Mouse (Mus musculus): ENCODE data around the gene Cers3.

Cers3 gene

DNA sequence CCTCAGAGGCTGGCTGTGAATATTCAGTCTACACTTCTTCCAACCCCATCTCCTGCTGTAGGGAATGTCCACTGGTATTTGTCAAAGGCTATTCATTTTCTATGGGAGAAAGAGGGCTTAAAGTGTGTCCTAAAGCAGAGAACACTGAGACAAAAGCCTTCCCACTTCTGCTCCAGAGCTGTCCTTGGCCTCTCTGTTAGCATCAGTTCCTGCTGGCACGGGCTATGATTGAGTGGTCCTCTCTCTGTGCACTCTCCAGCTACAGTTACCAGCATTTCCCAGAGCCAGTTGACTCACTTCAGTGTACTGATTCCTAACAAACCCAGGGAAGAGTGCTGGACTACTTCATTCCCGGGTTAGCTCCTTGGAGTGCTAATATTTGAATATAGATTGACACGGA, 43.2 kb downstream of the Cers3 start:
- no peak for DNase-seq

DNA sequence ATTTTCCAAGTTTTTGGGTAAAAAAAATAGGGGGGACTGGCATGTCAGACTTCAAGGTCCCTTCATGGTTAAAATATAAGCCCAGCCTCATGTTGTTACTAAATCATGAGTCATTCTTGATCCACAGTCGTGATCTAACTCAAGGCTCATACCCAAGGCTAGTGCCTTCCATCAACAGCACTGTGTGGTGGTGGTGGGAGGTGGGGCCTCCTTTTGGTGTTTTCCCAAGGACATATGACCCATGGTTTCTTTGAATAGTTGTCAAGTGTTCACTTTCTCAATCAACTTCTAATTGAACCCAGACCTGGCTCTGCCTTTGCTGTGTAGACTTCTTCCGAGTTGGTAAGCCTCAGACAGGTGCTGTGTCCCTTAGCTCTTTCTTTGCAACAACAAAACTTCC, 44.5 kb downstream of the Cers3 start:
- DNase-seq, result no peak

DNA sequence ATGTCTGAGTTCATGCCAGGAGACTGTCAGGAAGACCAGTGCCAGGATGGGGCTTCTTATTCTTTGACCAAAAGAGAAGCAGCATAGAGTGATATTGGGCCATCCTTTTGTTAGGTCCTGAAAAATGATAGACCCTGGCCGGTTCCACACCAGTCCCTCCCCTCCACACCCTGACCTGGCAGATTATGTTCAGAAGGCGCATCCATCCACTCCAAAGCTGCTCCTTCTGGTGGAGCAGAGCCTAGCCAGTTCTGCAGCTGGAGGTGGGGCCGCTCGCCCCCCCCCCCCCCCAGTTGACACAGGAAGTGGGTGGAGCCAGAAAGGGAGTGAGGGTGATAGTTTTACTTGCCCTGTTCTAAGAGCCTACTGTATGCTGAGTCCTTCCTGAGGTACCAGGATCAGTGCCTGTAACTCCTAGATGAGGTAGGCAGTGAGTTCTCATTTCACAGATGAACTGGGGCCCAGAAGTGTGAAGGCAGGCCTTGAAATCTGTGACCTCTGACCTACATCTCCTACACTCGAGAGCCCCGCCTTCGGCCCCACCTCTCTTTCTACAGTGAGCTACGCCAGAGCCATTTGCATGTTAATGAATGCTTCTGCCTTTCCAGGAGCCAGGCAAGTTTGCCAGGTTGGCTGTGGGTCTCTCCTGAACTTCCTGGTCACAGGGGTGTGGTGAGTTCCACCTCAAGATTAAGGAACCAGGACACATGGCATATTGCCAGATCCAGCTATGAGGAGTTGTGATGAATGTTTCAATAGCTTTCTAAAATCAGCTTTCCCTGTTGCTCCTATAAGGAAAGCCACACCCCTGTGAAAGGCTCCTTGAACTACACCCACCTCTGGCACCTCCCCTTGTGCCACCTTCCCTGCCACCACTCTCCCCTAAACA, 46.8 kb downstream of the Cers3 start:
- peak; percentile 38 to 56 for DNase-seq

GRCm38 (mm10) chr7:66791022-66791421, 47.7 kb downstream of the Cers3 start:
- DNase-seq, result no peak

DNA sequence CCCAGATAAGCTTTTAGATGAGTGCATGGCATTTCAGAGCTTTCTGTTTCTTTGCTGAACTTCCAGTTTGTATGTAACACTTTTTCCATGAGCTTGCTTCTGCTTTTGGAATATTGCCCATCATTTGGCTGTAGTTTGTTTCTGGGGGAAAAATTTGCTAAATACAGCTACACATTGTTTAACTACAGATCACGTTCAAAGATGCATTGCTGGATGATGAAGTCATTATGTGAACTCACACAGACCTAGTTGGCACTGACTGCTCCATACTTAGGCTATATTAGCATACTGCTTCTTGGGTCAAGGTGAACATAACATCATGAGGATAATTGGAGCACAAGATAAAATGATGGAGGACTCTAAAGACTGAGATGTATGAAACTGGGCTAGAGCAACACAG, 53.6 kb downstream of the Cers3 start:
- no peak for DNase-seq

GRCm38 (mm10) chr7:66797345-66797744, 54.0 kb downstream of the Cers3 start:
- no peak for DNase-seq

DNA sequence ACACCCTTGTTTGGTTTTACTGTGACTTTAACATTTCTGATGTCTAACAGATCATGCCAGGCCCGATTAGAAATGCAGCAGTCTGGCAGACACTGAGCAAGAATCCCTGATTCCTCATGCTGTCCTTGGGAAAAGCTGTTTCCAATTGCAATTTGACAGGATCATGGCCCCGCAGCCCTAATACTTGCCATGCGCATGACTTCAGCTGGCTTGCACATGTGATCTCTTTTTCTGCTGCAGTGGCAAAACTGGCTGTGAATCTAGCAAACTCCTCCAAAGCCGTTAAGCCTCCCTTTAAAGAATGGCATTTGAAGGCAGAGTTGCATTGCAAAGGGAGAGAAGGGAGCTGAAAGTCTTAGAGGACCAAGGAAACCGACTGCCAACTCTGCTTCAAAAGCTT, 55.5 kb downstream of the Cers3 start:
- DNase-seq, result no peak

DNA sequence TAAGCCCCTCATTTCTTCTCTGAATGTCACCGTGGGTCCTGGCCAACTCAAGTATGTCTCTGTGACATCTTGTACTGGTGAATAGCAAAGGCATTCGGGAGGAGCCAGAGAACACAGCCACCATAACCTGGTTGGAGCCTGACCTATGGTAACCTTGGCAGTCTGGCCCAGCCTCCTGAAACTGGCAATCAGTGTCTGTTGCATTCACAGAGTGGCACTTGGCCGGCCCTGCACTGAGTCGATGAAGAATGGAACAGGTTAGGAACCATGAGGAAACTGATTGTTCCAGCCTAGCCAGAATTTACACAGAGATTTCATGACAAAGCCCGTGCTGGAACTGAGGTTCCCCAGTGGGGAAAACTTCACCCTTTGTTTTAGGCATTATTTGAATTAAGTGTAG, 57.5 kb downstream of the Cers3 start:
- DNase-seq, result no peak

GRCm38 (mm10) chr7:66801785-66802184, 58.5 kb downstream of the Cers3 start:
- no peak for DNase-seq

GRCm38 (mm10) chr7:66803798-66804197, 60.5 kb downstream of the Cers3 start:
- DNase-seq, result no peak

- no peak for DNase-seq
These were observed 63.5 kb downstream of the Cers3 start for GRCm38 (mm10) chr7:66806801-66807200.

DNA sequence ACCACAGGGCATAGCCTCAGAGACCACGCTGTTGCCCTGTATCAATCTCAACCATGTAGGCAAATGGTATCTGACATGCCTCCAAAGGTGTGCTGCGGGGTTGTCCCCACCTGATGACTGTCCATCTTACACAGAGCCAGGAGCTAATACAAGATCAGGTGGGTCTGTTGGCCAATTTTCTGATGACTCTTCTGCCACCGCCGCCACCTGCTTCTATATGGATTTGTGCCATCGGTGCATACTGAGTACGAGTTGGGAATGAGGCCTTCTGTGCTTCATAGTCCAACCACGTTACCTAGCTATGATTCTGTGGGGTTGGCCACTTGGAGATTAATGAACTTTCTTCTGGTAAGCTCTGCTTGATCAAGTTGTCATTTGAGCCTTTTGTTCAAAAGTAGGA, 67.1 kb downstream of the Cers3 start:
- DNase-seq, result no peak

DNA sequence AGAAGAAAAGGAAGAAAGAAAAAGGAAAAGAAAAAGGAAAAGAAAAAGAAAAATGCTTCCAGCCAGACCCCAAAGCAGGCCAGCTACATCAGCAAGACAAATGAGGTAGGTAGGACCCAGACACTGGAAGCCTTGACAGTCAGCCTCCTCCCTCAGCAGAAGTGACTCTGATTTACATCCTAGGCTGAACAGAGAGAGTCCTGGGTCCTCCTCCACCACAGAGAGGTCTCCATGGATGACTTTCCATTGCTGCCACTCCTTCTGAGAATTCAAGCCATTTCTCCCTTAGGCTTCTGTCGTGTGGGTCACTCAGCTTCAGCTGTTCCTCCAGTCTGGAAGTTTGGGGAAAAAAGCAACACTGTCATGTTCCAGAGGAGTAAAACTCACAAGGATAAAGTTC, 68.0 kb downstream of the Cers3 start:
- DNase-seq, result no peak

DNA sequence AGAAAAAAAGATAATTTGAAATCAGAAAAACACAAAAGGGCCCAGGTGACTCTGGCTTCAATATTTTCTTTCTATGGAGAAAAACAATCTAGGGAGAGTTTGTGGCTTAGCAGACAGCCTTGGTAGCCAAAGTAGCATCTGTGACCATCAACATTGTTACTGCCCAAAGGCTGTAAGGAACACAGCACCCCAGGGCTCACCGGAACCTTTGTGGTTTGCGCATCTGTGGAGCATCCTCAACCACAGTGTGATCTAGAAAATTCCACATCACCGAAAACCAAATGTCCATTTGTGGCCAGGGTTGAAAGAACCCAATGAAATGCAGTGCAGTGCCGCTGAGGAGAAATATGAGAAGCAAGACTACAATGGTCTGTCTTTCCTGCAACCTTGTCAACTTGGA, 69.0 kb downstream of the Cers3 start:
- no peak for DNase-seq

GRCm38 (mm10) chr7:66812737-66813136, 69.4 kb downstream of the Cers3 start:
- no peak for DNase-seq

GRCm38 (mm10) chr7:66813172-66813571, 69.9 kb downstream of the Cers3 start:
- DNase-seq, result no peak

GRCm38 (mm10) chr7:66815526-66815925, 72.2 kb downstream of the Cers3 start:
- DNase-seq, result no peak

DNA sequence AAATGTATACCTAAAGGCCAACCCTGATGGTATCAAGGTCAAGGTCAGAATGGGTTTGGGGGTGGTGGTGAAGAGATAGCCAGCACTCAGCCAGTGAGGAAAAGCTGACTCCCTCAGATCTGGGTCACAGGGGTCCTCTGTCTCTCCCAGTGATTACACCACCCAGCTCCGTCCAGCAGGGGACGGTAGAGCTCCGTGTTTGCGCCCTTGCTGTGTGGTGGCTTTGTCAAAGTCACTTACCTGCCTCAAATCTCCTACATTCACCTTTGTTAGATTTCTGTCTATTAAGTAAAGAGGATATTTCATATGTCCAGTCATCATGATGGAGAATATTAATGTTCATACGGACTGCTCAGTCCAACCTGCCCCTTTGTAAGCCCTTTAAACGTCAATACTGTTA, 76.7 kb downstream of the Cers3 start:
- DNase-seq, result peak in 1 of 2 experiments; percentile 46

- DNase-seq, result no peak
These were observed 87.5 kb downstream of the Cers3 start for GRCm38 (mm10) chr7:66830803-66831202.

GRCm38 (mm10) chr7:66831295-66831694, 88.0 kb downstream of the Cers3 start:
- peak in 1 of 2 experiments; percentile 9 for DNase-seq

DNA sequence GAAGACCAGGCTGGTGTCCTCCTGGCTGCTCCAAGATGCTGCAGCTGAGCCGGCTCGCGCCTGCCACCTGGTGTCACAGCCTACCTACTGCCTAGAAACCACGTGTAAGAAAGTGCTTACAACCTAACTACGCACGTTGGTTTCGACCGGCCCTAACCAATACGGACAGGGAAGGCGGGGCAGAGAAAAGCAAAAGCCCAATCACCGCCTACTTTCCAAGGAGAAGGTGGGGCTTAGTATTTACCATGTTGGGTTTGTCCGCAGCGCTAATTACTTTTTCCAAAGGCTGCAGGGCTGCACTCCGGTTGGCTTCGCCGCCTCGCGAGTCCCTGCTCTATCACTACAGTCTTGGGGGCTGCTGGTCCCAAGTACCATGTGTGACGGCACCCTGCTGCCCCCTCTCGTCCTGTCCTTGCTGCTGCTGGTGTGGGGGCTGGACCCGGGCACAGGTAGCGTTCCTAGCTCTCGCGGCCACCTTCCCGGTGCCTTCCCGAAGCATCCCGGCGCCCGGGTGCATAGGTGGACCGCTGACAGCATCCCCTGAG, 96.2 kb downstream of the Cers3 start, which contains the start of gene Adamts17:
Gene Adamts17 (plus strand): TSS at position 273 of the 545 bp plus-strand sequence.
- peak; percentile 94 to 95 for DNase-seq

DNA sequence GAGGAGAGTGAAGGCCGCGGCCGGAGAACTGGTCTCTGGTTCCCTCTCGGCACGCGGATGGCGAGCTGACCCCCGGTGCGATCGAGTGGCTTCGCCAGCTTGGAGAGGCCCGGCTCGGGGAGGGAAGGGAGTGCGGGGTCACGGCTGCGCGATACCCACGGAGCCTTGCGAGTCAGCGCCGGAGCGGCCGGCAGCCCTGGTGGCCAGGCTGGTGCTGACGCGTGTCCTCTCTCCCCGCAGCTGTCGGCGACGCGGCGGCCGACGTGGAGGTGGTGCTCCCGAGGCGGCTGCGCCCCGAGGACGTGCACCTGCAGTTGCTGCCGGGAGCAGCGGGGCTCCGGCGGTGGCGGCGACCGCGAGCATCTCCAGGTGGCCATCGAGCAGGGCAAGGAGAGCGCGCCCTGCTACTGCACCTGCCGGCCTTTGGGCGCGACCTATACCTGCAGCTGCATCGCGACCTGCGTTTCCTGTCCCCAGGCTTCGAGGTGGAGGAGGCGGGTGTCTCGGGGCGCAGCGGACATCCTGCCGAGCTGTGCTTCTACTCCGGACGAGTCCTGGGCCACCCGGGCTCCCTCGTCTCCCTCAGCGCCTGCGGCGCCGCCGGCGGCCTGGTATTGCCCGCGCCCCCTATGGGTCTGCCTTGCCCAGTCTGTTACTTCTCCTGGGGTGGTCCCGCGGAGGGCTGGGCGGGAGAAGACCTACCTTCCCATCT, 96.9 kb downstream of the Cers3 start:
- DNase-seq, result peak in 1 of 2 experiments; percentile 9

GRCm38 (mm10) chr7:66841165-66841564, 97.9 kb downstream of the Cers3 start:
- no peak for DNase-seq

DNA sequence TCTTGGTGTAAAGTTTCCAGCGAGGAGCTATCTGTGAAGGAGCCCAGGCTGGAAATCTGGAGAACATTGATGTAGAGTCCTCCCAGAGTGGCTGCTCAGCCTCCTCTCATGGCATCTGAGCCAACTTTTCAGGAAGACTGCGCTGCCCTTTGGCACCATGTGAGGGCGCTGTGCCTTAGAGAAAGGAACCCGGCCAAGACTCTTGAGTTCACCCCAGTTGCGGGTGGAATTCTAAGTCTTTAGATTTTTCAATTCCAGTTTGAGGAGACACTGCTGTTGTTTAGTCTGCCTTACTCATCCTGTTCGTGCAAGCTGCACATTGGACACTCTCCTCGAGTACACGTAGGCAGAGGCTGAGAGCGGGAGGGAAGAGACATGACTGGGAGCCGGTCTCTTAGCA, 98.7 kb downstream of the Cers3 start:
- peak in 1 of 2 experiments; percentile 59 for DNase-seq
